In the genomic region with DNA sequence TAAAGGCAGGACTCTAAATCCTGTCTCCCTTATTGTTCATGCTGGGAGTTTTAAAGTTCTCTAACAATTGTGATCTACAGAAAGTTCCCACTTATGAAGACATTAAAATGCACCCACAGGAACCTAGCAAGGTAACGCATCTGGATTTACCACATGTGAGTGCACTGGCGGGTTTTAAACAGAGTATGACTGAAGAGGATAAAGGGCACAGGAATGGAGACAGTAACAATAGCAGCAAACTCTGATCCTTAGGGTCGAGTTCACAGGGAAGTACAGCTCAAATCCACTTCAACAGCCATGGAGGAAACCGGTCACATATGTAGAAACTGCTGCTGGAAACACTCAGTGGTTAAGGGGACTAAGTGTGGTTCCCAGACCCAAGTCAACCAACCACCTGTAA, we compare ENCODE assay signal across 24 mouse cellular contexts. TPM values are rescaled to one million over a fixed set of nuclear protein-coding genes. Genes with fewer than 3 reads are reported as not detected.
"Had no signal": no experiment of that assay in that cellular context is flagged by ENCODE, and none has a peak within 500 bp of the region (broad histone marks: within the 10 kb centered on the region; RNA-seq: fewer than 3 reads in every experiment).

No protein-coding gene starts in this region.

- H3K4me3 ChIP-seq: limb, embryonic 12.5 days; limb, embryonic 15.5 days; midbrain, embryonic 12.5 days; midbrain, embryonic 15.5 days; neural tube, embryonic 12.5 days; neural tube, embryonic 15.5 days had no signal

- H3K27ac ChIP-seq: limb, embryonic 12.5 days; limb, embryonic 15.5 days; liver, embryonic 14.5 days; macrophage; midbrain, embryonic 12.5 days; midbrain, embryonic 15.5 days; neural tube, embryonic 12.5 days; neural tube, embryonic 15.5 days; stomach, postnatal 0 days had no signal

- H3K9me3 ChIP-seq: limb, embryonic 12.5 days; limb, embryonic 15.5 days; midbrain, embryonic 12.5 days; midbrain, embryonic 15.5 days; neural tube, embryonic 12.5 days; neural tube, embryonic 15.5 days had no signal

- H3K4me2 ChIP-seq: limb, embryonic 12.5 days; limb, embryonic 15.5 days; liver, embryonic 11.5 days; lung, embryonic 14.5 days; midbrain, embryonic 12.5 days; midbrain, embryonic 15.5 days; neural tube, embryonic 12.5 days; neural tube, embryonic 15.5 days had no signal

- H3K9ac ChIP-seq: limb, embryonic 12.5 days; limb, embryonic 15.5 days; liver, embryonic 14.5 days; liver, postnatal 0 days; lung, embryonic 14.5 days; midbrain, embryonic 12.5 days; midbrain, embryonic 15.5 days; neural tube, embryonic 12.5 days; neural tube, embryonic 15.5 days had no signal

- ATAC-seq: liver, postnatal 0 days; midbrain, embryonic 15.5 days had no signal

- DNase-seq: kidney, postnatal 14 days; left cerebral cortex, postnatal 4 days; liver, postnatal 0 days; lung, embryonic 14.5 days; right cerebral cortex, adult 18-20 months; right cerebral cortex, postnatal 14 days; right cerebral cortex, postnatal 4 days; thymus, adult 2 months; thymus, postnatal 14 days; thymus, postnatal 4 days had no signal

- H3K27me3 ChIP-seq: limb, embryonic 12.5 days; midbrain, embryonic 12.5 days; midbrain, embryonic 15.5 days; neural tube, embryonic 12.5 days had no signal

RNA-seq across cellular contexts. Expression of a gene that starts 4.1 kb away (rescaled TPM):
- total RNA-seq: layer of hippocampus, adult 18-20 months; left cerebral cortex, postnatal 14 days; left cerebral cortex, postnatal 4 days; megakaryocyte, adult 5-6 weeks had no signal
- polyA plus RNA-seq: limb, embryonic 15.5 days; liver, embryonic 14.5 days; liver, postnatal 0 days; macrophage; midbrain, embryonic 12.5 days; midbrain, embryonic 15.5 days; neural tube, embryonic 12.5 days; neural tube, embryonic 15.5 days; stomach, embryonic 14.5 days; stomach, postnatal 0 days had no signal
